Mouse (Mus musculus): ENCODE data around the gene Mest. TPM values are rescaled to one million over a fixed set of nuclear protein-coding genes. Genes with fewer than 3 reads are reported as not detected.

Mest gene
- polyA plus RNA-seq, 1 experiment from 2014 or later = 464 TPM

DNA sequence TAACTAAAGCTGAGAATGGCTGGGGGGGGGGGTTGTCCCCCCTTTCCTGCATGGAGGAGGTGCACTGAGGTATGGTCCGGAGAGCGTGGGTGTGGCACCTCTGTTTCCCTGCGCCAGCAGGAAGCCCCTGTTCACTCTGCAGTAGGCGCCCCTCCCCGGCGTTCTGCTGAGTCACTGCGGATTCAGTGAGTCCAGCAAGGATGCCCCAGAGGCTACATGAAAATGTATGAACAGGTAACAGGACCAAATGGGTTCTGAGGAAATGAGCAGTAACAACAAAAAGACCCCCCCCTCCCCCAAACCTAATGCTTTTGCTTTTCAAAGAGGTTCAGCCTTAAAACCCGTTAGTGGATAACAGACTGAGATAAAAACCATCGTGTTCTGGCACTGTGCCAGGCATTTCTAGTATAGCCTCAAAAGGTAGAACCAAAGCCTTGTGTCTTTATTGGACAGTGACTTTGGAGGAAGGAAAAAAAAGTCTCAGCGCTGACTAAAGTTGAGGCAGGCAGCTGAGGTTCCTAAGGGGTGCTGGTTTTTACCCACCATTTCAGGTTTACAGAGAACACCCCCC, 15.9 kb downstream of the Mest start:
- Histone ChIP-seq H3K27ac (ENCODE audit: low read depth, low read length) (no peak overlapping the region), H3K4me3 (ENCODE audit: low read depth, low read length) (peak overlapping the region; percentile 54), H3K36me3 (ENCODE audit: control insufficient read depth, insufficient read depth, low read length) (peaks cover 27% of the 10 kb centered on the region), H3K4me1 (ENCODE audit: control insufficient read depth, insufficient read depth, low read length) (no peaks in the 10 kb centered on the region; the same call in 1 of the 2 replicates), H3K27me3 (replicated peaks; ENCODE audit: control insufficient read depth, insufficient read depth, low read length) (no peaks in the 10 kb centered on the region), H3K4me2 (ENCODE audit: low read length) (peak overlapping the region; percentile 64), H3K9me3 (replicated peaks; ENCODE audit: control insufficient read depth, low read length) (peaks cover 27% of the 10 kb centered on the region), H3K9ac (ENCODE audit: low read length) (peak overlapping the region; percentile 83)
- WGBS = 46% methylated on average over 10 of the region's 10 CpGs
- DNase-seq (ENCODE audit: low spot score) = peak; percentile 56
- no peak for ATAC-seq

DNA sequence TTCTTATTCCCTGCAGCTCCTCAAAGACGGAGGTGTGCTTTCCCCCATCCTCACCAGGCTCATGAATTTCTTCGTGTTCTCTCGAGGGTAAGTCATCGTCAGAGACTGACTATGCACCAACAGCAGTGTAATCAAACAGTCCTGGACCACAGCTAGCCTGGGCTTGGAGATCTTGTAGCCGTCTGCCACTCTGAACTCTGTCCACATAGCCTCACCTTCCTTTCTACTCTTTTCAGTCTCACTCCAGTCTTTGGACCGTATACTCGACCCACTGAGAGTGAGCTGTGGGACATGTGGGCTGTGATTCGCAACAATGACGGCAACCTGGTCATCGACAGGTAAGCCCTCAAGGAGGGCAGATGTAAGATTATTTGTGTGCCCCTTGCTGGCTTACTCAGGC, 21.5 kb downstream of the Mest start:
- Histone ChIP-seq H3K4me2 (ENCODE audit: low read length) (no peak overlapping the region), H3K4me1 (ENCODE audit: control insufficient read depth, insufficient read depth, low read length) (no peaks in the 10 kb centered on the region), H3K4me3 (ENCODE audit: low read depth, low read length) (no peak overlapping the region), H3K9ac (ENCODE audit: low read length) (no peak overlapping the region), H3K36me3 (ENCODE audit: control insufficient read depth, insufficient read depth, low read length) (peaks cover 76% of the 10 kb centered on the region), H3K27ac (ENCODE audit: low read depth, low read length) (no peak overlapping the region), H3K9me3 (replicated peaks; ENCODE audit: control insufficient read depth, low read length) (no peaks in the 10 kb centered on the region), H3K27me3 (replicated peaks; ENCODE audit: control insufficient read depth, insufficient read depth, low read length) (no peaks in the 10 kb centered on the region)
- DNase-seq (ENCODE audit: low spot score) (no peak), ATAC-seq (no peak)
- WGBS = 78% methylated on average over 10 of the region's 10 CpGs

DNA sequence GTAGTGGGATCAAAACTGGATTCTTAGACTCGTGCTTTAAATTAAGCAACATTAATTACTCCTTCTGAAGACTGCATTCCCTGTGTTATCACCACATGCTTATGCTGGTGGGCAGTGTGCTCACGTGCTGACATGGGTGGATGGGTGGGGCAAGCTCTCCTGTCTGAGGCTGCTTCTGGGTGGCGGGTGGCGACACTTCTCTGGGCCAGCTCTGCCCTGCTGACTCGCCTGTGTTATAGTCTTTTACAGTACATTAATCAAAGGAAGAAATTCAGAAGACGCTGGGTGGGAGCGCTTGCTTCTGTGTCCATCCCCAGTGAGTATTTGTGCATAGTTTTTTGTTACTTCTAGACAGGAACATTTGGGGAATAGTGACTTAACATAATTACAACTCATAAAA, 22.2 kb downstream of the Mest start:
- Histone ChIP-seq H3K4me1 (ENCODE audit: control insufficient read depth, insufficient read depth, low read length) (no peaks in the 10 kb centered on the region), H3K27me3 (replicated peaks; ENCODE audit: control insufficient read depth, insufficient read depth, low read length) (no peaks in the 10 kb centered on the region), H3K9me3 (replicated peaks; ENCODE audit: control insufficient read depth, low read length) (no peaks in the 10 kb centered on the region), H3K4me3 (ENCODE audit: low read depth, low read length) (no peak overlapping the region), H3K4me2 (ENCODE audit: low read length) (no peak overlapping the region), H3K36me3 (ENCODE audit: control insufficient read depth, insufficient read depth, low read length) (peaks cover 83% of the 10 kb centered on the region), H3K9ac (ENCODE audit: low read length) (no peak overlapping the region), H3K27ac (ENCODE audit: low read depth, low read length) (no peak overlapping the region)
- no peak for DNase-seq (ENCODE audit: low spot score)
- 61% methylated on average over 7 of the region's 7 CpGs for WGBS
- ATAC-seq = no peak

DNA sequence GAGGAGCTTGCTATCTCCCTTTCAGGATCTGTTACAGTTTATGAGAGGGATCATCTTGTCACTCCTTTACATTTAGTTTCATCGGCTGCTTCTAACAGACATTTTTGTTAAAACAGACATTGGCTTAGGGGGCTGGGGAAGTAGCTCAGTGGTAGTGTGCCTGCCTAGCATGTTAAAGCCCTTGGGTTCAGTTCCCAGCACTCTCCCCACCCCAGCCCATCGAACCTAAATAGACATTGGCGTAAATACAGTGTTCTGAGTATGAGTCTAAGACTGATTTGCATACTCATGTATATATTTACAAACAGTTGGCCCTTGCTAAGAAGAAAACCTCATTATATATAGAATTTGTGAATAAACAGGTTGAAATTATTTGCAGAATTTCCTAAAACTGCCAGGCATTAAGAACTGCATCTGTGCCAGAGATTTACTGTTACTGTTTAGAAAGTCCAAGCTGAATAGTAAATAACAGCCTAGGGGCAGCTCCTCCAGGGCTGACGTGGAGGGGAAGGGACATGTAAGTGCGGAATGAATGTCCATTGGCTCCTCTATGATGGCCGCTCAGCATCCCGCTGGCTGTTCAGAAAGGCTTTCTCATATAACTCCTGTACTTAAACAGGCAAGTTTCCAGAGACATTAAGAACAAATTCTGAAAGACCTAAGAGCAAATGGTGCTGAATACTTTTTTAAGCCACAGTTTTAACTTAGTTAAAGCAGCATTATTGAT, 24.4 kb downstream of the Mest start:
- Histone ChIP-seq H3K4me3 (ENCODE audit: low read depth, low read length) (no peak overlapping the region), H3K36me3 (ENCODE audit: control insufficient read depth, insufficient read depth, low read length) (peaks cover 88% of the 10 kb centered on the region), H3K4me2 (ENCODE audit: low read length) (no peak overlapping the region), H3K4me1 (ENCODE audit: control insufficient read depth, insufficient read depth, low read length) (no peaks in the 10 kb centered on the region), H3K27me3 (replicated peaks; ENCODE audit: control insufficient read depth, insufficient read depth, low read length) (no peaks in the 10 kb centered on the region), H3K9ac (ENCODE audit: low read length) (no peak overlapping the region), H3K27ac (ENCODE audit: low read depth, low read length) (no peak overlapping the region), H3K9me3 (replicated peaks; ENCODE audit: control insufficient read depth, low read length) (no peaks in the 10 kb centered on the region)
- ATAC-seq (no peak), DNase-seq (ENCODE audit: low spot score) (no peak)
- 62% methylated on average over 7 of the region's 7 CpGs for WGBS

DNA sequence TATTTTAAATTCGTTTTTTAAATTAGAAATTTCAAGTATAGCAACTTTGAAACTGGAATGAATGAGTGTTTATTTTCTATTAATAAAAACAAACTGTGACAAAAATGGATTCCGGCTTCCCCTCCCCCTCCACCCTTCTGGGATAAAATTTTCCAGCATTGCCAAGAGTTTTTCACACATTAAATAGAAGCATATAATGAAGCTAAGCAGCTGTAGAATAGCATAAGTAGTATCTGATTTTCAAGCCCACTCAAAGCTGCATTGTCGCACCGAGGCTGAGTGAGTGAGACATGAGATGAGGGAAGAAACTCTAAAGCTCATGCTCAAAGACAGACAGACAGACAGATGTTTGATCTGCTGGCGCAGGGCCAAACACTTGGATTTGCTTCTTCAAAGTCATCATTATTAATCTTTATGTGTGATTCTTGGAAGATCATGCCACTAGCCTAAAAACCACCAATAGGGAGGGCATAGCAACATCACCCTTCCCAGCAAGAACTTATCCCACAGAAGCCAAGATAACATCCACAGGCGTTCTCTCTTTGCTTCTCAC, 25.1 kb downstream of the Mest start:
- 0 out of 2 replicates have a peak overlapping the region, but pooled peaks have one; percentile 5 for H3K27ac ChIP-seq (ENCODE audit: low read depth, low read length)
- WGBS = 67% methylated on average over 6 of the region's 6 CpGs
- H3K9me3 ChIP-seq (replicated peaks; ENCODE audit: control insufficient read depth, low read length) = no peaks in the 10 kb centered on the region
- H3K36me3 ChIP-seq (ENCODE audit: control insufficient read depth, insufficient read depth, low read length) = peaks cover 83% of the 10 kb centered on the region
- H3K27me3 ChIP-seq (replicated peaks; ENCODE audit: control insufficient read depth, insufficient read depth, low read length) = no peaks in the 10 kb centered on the region
- DNase-seq (ENCODE audit: low spot score) = peak; percentile 73
- no peak overlapping the region for H3K4me3 ChIP-seq (ENCODE audit: low read depth, low read length)
- no peaks in the 10 kb centered on the region for H3K4me1 ChIP-seq (ENCODE audit: control insufficient read depth, insufficient read depth, low read length)
- no peak overlapping the region for H3K9ac ChIP-seq (ENCODE audit: low read length)
- H3K4me2 ChIP-seq (ENCODE audit: low read length) = no peak overlapping the region
- 0 out of 2 replicates have a peak, but pooled peaks have one; percentile 35 for ATAC-seq

DNA sequence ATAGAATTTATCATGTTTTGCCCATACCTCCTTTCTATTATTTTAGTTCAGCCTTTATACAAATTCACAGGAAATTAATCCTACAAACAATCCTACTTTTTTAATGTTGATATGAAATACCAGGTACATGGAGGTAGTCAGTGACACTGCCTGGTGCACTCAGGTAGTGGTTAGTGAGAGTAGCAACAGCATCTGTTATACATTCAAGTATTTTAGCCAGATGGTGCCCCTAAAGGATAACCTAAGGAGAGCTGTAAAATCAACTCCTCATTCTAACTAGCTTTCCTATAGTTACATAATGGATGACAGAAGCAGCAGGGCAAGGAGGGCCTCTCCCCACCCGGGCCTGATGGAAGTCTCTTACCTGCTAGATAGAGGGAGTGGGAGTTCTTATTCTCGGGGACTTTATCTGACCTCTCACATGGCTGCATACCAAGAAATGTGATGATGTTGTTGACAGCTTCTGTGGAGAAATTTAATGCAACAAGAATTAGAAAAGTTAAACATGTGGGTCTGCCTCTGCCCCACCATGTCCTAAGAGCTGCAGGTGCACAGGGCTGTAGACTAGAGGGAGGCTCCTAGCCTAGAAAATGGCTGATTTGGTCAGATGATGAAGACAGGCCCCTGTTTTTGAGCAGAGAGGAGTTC, 25.8 kb downstream of the Mest start:
- Histone ChIP-seq H3K27me3 (replicated peaks; ENCODE audit: control insufficient read depth, insufficient read depth, low read length) (no peaks in the 10 kb centered on the region), H3K9ac (ENCODE audit: low read length) (no peak overlapping the region), H3K4me1 (ENCODE audit: control insufficient read depth, insufficient read depth, low read length) (no peaks in the 10 kb centered on the region), H3K27ac (ENCODE audit: low read depth, low read length) (no peak overlapping the region), H3K36me3 (ENCODE audit: control insufficient read depth, insufficient read depth, low read length) (peaks cover 75% of the 10 kb centered on the region), H3K4me3 (ENCODE audit: low read depth, low read length) (no peak overlapping the region), H3K9me3 (replicated peaks; ENCODE audit: control insufficient read depth, low read length) (no peaks in the 10 kb centered on the region), H3K4me2 (ENCODE audit: low read length) (no peak overlapping the region)
- no peak for DNase-seq (ENCODE audit: low spot score)
- 51% methylated on average over 2 of the region's 2 CpGs for WGBS
- no peak for ATAC-seq

DNA sequence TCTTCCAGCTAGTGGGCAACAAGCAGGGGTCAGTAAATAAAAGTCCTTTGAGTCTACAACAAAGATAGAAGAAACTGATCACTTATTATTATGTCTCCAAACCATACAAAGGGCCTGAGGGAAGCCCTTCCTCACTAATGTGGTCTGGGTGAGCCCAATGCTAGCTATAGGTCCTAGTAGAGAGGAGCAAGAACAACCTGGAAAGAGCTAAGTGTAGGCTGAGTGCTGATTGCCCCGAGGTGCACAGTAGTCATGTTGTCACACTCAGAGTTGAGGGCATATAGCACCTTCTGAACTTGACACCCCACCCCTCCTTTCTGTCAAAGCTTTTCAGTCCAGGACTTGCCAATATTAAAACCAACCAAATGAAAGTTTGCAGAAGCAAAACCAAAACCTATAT, 26.5 kb downstream of the Mest start:
- no peaks in the 10 kb centered on the region for H3K27me3 ChIP-seq (replicated peaks; ENCODE audit: control insufficient read depth, insufficient read depth, low read length)
- H3K36me3 ChIP-seq (ENCODE audit: control insufficient read depth, insufficient read depth, low read length) = peaks cover 71% of the 10 kb centered on the region
- H3K4me2 ChIP-seq (ENCODE audit: low read length) = no peak overlapping the region
- H3K9ac ChIP-seq (ENCODE audit: low read length) = no peak overlapping the region
- H3K27ac ChIP-seq (ENCODE audit: low read depth, low read length) = no peak overlapping the region
- WGBS = 61% methylated on average over 1 of the region's 1 CpGs
- DNase-seq (ENCODE audit: low spot score) (no peak), ATAC-seq (no peak)
- no peaks in the 10 kb centered on the region for H3K9me3 ChIP-seq (replicated peaks; ENCODE audit: control insufficient read depth, low read length)
- H3K4me3 ChIP-seq (ENCODE audit: low read depth, low read length) = no peak overlapping the region
- H3K4me1 ChIP-seq (ENCODE audit: control insufficient read depth, insufficient read depth, low read length) = no peaks in the 10 kb centered on the region

DNA sequence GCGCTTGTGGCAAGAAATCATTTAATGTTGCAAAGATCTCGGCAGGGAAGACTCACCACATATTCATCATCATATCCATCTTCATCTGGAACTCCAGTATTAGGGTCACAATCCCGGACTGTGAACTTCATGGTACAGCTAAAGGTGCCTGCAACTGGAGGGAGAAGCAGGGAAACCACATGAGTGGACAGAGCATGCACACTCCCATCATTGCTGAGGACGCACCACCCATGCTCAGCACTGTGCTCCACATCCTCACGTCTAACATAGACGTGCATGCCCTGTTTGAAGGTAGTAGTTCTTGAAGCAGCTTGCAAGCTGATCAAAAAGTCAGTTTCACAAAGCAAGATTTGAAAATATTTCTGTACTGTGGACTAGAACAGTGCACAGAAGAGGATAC, 27.1 kb downstream of the Mest start:
- DNase-seq (ENCODE audit: low spot score) = no peak
- no peaks in the 10 kb centered on the region for H3K27me3 ChIP-seq (replicated peaks; ENCODE audit: control insufficient read depth, insufficient read depth, low read length)
- H3K36me3 ChIP-seq (ENCODE audit: control insufficient read depth, insufficient read depth, low read length) = peaks cover 65% of the 10 kb centered on the region
- no peak overlapping the region for H3K4me3 ChIP-seq (ENCODE audit: low read depth, low read length)
- no peak overlapping the region for H3K4me2 ChIP-seq (ENCODE audit: low read length)
- WGBS = 81% methylated on average over 6 of the region's 6 CpGs
- no peak overlapping the region for H3K9ac ChIP-seq (ENCODE audit: low read length)
- ATAC-seq = no peak
- no peaks in the 10 kb centered on the region for H3K9me3 ChIP-seq (replicated peaks; ENCODE audit: control insufficient read depth, low read length)
- no peak overlapping the region for H3K27ac ChIP-seq (ENCODE audit: low read depth, low read length)
- H3K4me1 ChIP-seq (ENCODE audit: control insufficient read depth, insufficient read depth, low read length) = no peaks in the 10 kb centered on the region

DNA sequence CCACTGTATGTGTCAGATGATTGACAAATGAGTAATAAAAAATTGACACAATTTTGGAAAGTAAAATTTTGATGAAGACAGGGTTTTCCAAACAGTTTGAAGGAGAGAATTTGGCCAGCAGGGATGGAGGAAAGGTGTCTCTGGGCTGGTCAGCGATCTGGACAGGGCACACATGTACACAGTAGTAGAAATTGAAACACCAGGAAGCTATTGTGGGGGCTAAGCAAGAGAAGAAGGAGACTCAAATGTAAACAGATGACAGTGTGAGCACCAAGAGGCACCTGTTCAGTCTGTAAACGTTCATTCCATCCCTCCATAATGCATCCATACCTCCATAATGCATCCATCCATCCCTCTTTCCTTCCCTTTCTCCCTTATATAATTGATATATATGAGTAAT, 27.9 kb downstream of the Mest start:
- Histone ChIP-seq H3K4me1 (ENCODE audit: control insufficient read depth, insufficient read depth, low read length) (no peaks in the 10 kb centered on the region), H3K4me2 (ENCODE audit: low read length) (no peak overlapping the region)
- ATAC-seq = no peak

More for the DNA sequence above, 27.9 kb downstream of the Mest start:
- 90% methylated on average over 2 of the region's 2 CpGs for WGBS
- peaks cover 59% of the 10 kb centered on the region for H3K36me3 ChIP-seq (ENCODE audit: control insufficient read depth, insufficient read depth, low read length)
- H3K27me3 ChIP-seq (replicated peaks; ENCODE audit: control insufficient read depth, insufficient read depth, low read length) = no peaks in the 10 kb centered on the region
- H3K27ac ChIP-seq (ENCODE audit: low read depth, low read length) = no peak overlapping the region
- no peak overlapping the region for H3K9ac ChIP-seq (ENCODE audit: low read length)
- no peak for DNase-seq (ENCODE audit: low spot score)
- no peak overlapping the region for H3K4me3 ChIP-seq (ENCODE audit: low read depth, low read length)
- no peaks in the 10 kb centered on the region for H3K9me3 ChIP-seq (replicated peaks; ENCODE audit: control insufficient read depth, low read length)

Measured in forebrain, embryonic 14.5 days (tissue).